26 mouse cellular contexts compared by ENCODE assay signal in the genomic region with DNA sequence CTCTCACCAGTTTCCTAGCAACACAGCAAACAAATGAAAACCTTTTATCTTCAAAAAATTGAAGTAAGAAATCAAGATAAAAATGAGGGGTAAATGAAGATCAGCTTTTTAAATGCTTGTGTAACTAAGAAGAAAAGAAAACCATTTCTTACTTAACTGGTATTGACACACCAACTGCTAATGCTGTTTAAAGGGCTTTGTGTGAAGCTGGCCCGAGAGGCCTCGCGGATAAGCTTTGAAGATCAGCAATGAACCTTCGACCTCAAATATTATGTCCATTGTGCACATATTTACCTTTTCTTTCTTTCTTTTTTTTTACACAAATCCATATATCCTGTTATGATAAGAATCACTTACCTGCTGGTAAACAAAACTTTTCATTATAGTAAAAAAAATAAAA.
DNase-seq lines count a peak whose midpoint lies in the region; ATAC-seq and TF ChIP-seq lines count a peak whose summit lies in the region.
"Had no signal": no experiment of that assay in that cellular context is flagged by ENCODE, and none has a peak within 500 bp of the region (broad histone marks: within the 10 kb centered on the region; RNA-seq: fewer than 3 reads in every experiment).

No protein-coding gene starts in this region.

- TF ChIP-seq CTCF in stomach, postnatal 0 days (IDR thresholded peaks at IDR 0.05; ENCODE audit: low read depth) = no peak

- no peak overlapping the region for H3K9ac ChIP-seq in midbrain, embryonic 11.5 days (ENCODE audit: low read length)
- no peak overlapping the region for H3K9ac ChIP-seq in stomach, embryonic 14.5 days (replicated peaks; ENCODE audit: low read depth, low read length)
- H3K9ac ChIP-seq in stomach, postnatal 0 days (ENCODE audit: low read length) = no peak overlapping the region
- H3K9ac ChIP-seq: heart, embryonic 15.5 days; liver, embryonic 14.5 days; neural tube, embryonic 15.5 days had no signal

- no peaks in the 10 kb centered on the region for H3K9me3 ChIP-seq in midbrain, embryonic 11.5 days (ENCODE audit: control insufficient read depth, low read length)
- H3K9me3 ChIP-seq in midbrain, embryonic 10.5 days (replicated peaks) = no peaks in the 10 kb centered on the region
- no peaks in the 10 kb centered on the region for H3K9me3 ChIP-seq in stomach, embryonic 14.5 days (ENCODE audit: control insufficient read depth, low read depth, low read length)
- H3K9me3 ChIP-seq in stomach, postnatal 0 days (ENCODE audit: control insufficient read depth, low read length) = no peaks in the 10 kb centered on the region
- H3K9me3 ChIP-seq: heart, embryonic 15.5 days; neural tube, embryonic 15.5 days had no signal

- no peaks in the 10 kb centered on the region; the same call in 1 of the 2 replicates for H3K27me3 ChIP-seq in midbrain, embryonic 11.5 days (ENCODE audit: control insufficient read depth, insufficient read depth, low read length)
- H3K27me3 ChIP-seq in midbrain, embryonic 10.5 days (ENCODE audit: low read depth, poor library complexity, severe bottlenecking) = peaks cover 59% of the 10 kb centered on the region
- no peaks in the 10 kb centered on the region for H3K27me3 ChIP-seq in stomach, embryonic 14.5 days (ENCODE audit: control insufficient read depth, insufficient read depth, low read length)
- H3K27me3 ChIP-seq in stomach, postnatal 0 days (ENCODE audit: control insufficient read depth, insufficient read depth, low read length) = no peaks in the 10 kb centered on the region
- H3K27me3 ChIP-seq: CH12.LX; heart, embryonic 15.5 days; neural tube, embryonic 15.5 days had no signal

- no peak overlapping the region for H3K27ac ChIP-seq in midbrain, embryonic 11.5 days (ENCODE audit: low read depth, low read length)
- H3K27ac ChIP-seq in midbrain, embryonic 10.5 days (replicated peaks) = no peak overlapping the region
- H3K27ac ChIP-seq in stomach, embryonic 14.5 days (ENCODE audit: low read length) = no peak overlapping the region
- H3K27ac ChIP-seq in stomach, postnatal 0 days (replicated peaks) = no peak overlapping the region
- H3K27ac ChIP-seq: heart, embryonic 15.5 days; liver, embryonic 14.5 days; neural tube, embryonic 15.5 days had no signal

- H3K4me3 ChIP-seq in midbrain, embryonic 11.5 days (ENCODE audit: low read depth, low read length) = no peak overlapping the region
- no peak overlapping the region for H3K4me3 ChIP-seq in midbrain, embryonic 10.5 days
- H3K4me3 ChIP-seq in stomach, embryonic 14.5 days (ENCODE audit: low read depth, low read length) = no peak overlapping the region
- H3K4me3 ChIP-seq in stomach, postnatal 0 days (ENCODE audit: low read depth, low read length) = no peak overlapping the region
- H3K4me3 ChIP-seq: erythroblast, embryonic 14.5 days; gastrocnemius, adult 2 months; heart, embryonic 15.5 days; neural tube, embryonic 15.5 days had no signal

- 18% methylated on average over 4 of the region's 4 CpGs for WGBS in midbrain, embryonic 11.5 days
- 22% methylated on average over 4 of the region's 4 CpGs for WGBS in midbrain, embryonic 10.5 days
- WGBS in stomach, embryonic 14.5 days = 47% methylated on average over 4 of the region's 4 CpGs
- WGBS in stomach, postnatal 0 days = 41% methylated on average over 4 of the region's 4 CpGs

- TF ChIP-seq EP300 in stomach, postnatal 0 days (optimal IDR thresholded peaks at IDR 0.05) = no peak

- H3K4me2 ChIP-seq in midbrain, embryonic 11.5 days = no peak overlapping the region
- H3K4me2 ChIP-seq in stomach, embryonic 14.5 days (replicated peaks; ENCODE audit: low read depth, low read length) = no peak overlapping the region
- H3K4me2 ChIP-seq in stomach, postnatal 0 days (replicated peaks; ENCODE audit: low read depth) = no peak overlapping the region
- H3K4me2 ChIP-seq: heart, embryonic 15.5 days; neural tube, embryonic 15.5 days had no signal

- no peaks in the 10 kb centered on the region for H3K36me3 ChIP-seq in midbrain, embryonic 11.5 days (ENCODE audit: control insufficient read depth, insufficient read depth, low read length)
- no peaks in the 10 kb centered on the region for H3K36me3 ChIP-seq in midbrain, embryonic 10.5 days
- no peaks in the 10 kb centered on the region for H3K36me3 ChIP-seq in stomach, embryonic 14.5 days (ENCODE audit: control insufficient read depth, insufficient read depth, low read length)
- H3K36me3 ChIP-seq in stomach, postnatal 0 days (ENCODE audit: control insufficient read depth, insufficient read depth, low read length) = no peaks in the 10 kb centered on the region
- H3K36me3 ChIP-seq: heart, embryonic 15.5 days; neural tube, embryonic 15.5 days had no signal

- 0 out of 2 replicates have a peak, but pooled peaks cover 2% of the 10 kb centered on the region for H3K4me1 ChIP-seq in midbrain, embryonic 11.5 days (ENCODE audit: control insufficient read depth, insufficient read depth, low read length)
- peaks cover 11% of the 10 kb centered on the region for H3K4me1 ChIP-seq in midbrain, embryonic 10.5 days
- H3K4me1 ChIP-seq in stomach, embryonic 14.5 days (ENCODE audit: control insufficient read depth, insufficient read depth, low read length) = no peaks in the 10 kb centered on the region
- H3K4me1 ChIP-seq in stomach, postnatal 0 days (replicated peaks; ENCODE audit: control insufficient read depth, insufficient read depth) = no peaks in the 10 kb centered on the region
- H3K4me1 ChIP-seq: heart, embryonic 15.5 days had no signal

- peak; percentile 36 for DNase-seq in embryo, embryonic 10 days (ENCODE audit: low spot score)
- DNase-seq in embryo, embryonic 11 days = no peak
- DNase-seq in midbrain, embryonic 11.5 days (ENCODE audit: low spot score, missing footprints) = peak; percentile 86
- DNase-seq in midbrain, embryonic 10.5 days (ENCODE audit: low spot score) = no peak
- no peak for DNase-seq in stomach, postnatal 0 days (ENCODE audit: low spot score)
- no peak for DNase-seq in spleen, adult 12 weeks (ENCODE audit: low spot score)
- DNase-seq in gastrocnemius, adult 8-10 months (ENCODE audit: low spot score in 2 of 2) = no peak
- DNase-seq: adrenal gland, adult 2 months; cerebellum, adult 8-10 months; cerebellum, postnatal 25 days; gastrocnemius, adult 2 months; layer of hippocampus, postnatal 36 days; left cerebral cortex, postnatal 4 days; lung, adult 2 months; lung, postnatal 14 days; right cerebral cortex, postnatal 4 days; thymus, adult 18-20 months; thymus, postnatal 25 days had no signal

- no peak; the same call in 1 of the 2 replicates for ATAC-seq in midbrain, embryonic 11.5 days (ENCODE audit: low FRiP score)
- peak; percentile 89 for ATAC-seq in stomach, embryonic 14.5 days (ENCODE audit: insufficient number of reproducible peaks, insufficient read depth, low FRiP score, low read depth)
- no peak for ATAC-seq in stomach, postnatal 0 days (ENCODE audit: low FRiP score, low TSS enrichment)
- ATAC-seq: activated CD4-positive, CD25-positive, alpha-beta regulatory T cell, adult 4 months; forebrain, embryonic 16.5 days had no signal

Comparison
In these comparisons a context has a peak if more than half of its experiments do, and no peak if none do; other contexts are left out.
1. DNase-seq: peak in embryo, embryonic 10 days (single experiment) and midbrain, embryonic 11.5 days (single experiment); none in embryo, embryonic 11 days (single experiment), midbrain, embryonic 10.5 days (single experiment), stomach, postnatal 0 days (single experiment), spleen, adult 12 weeks (single experiment) and gastrocnemius, adult 8-10 months (0 of 2).